Mouse (Mus musculus) CD4-positive helper T cell, adult 2 months (primary cell): Measurements from ENCODE around the gene Btbd35f13.
"Not testable (repeated sequence)": the region's sequence is repeated elsewhere in the genome, so short reads cannot be mapped to it uniquely, and the experiment has no call there.

Source experiments
- DNase-seq: peaks from one replicate; pipeline ENCODE4 v3.0.0-alpha.2; 2012; ENCODE audit warnings: low read depth, missing footprints, low spot score

The Btbd35f13 gene

GRCm38 (mm10) chrX:33656872-33657271 lies at the start of gene Btbd35f13:
TSS of gene Btbd35f13 (plus strand) at chrX:33657172.
- DNase-seq = not testable (repeated sequence)

DNA sequence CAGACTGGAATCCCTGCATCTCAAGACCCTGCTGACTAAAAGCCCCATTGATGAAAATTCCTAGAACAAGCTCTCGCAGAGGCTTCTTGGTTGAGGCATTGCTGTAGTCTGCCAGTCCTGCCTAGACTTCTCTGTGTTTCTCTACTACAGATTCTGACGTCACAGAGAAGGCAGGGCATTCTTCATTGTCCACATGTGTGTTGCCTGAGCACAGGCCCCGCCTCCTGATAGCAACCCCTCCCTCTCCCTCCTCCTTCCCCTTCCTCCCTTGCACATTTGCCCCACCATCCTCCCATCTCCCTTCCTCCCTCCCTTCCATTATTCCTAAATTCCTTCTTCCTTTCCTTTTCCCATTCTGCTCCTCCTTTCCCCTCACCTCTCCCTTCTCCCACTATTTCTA lies 45.3 kb downstream of the Btbd35f13 start, which contains the start of gene Btbd35f14:
Gene Btbd35f14 (minus strand): TSS at position 101 of the 400 bp plus-strand sequence.
- not testable (repeated sequence) for DNase-seq
